Mouse (Mus musculus): ENCODE data around the gene Gli3. TPM values are rescaled to one million over a fixed set of nuclear protein-coding genes. Genes with fewer than 3 reads are reported as not detected.

Gene Gli3
- polyA plus RNA-seq, 1 experiment = 0.11 TPM

- H3K4me1 ChIP-seq (ENCODE audit: control insufficient read depth, insufficient read depth, low read length) = no peaks in the 10 kb centered on the region
- no peak overlapping the region for H3K4me3 ChIP-seq (ENCODE audit: insufficient read depth, low read length)
- TF ChIP-seq CTCF (IDR thresholded peaks at IDR 0.05; ENCODE audit: low read depth, low read length) = no peak
- no peak for TF ChIP-seq POLR2A (IDR thresholded peaks at IDR 0.05; ENCODE audit: borderline replicate concordance, low read depth, low read length)
- H3K27ac ChIP-seq (ENCODE audit: insufficient read depth, low read depth, low read length) = no peak overlapping the region
Measured at GRCm38 (mm10) chr13:15585941-15586340, 122.9 kb downstream of the Gli3 start.

- Histone ChIP-seq H3K4me3 (ENCODE audit: insufficient read depth, low read length) (no peak overlapping the region), H3K4me1 (ENCODE audit: control insufficient read depth, insufficient read depth, low read length) (no peaks in the 10 kb centered on the region), H3K27ac (ENCODE audit: insufficient read depth, low read depth, low read length) (no peak overlapping the region)
- TF ChIP-seq POLR2A (IDR thresholded peaks at IDR 0.05; ENCODE audit: borderline replicate concordance, low read depth, low read length) = no peak
- TF ChIP-seq CTCF (IDR thresholded peaks at IDR 0.05; ENCODE audit: low read depth, low read length) = no peak
Measured at GRCm38 (mm10) chr13:15588278-15589272, 125.5 kb downstream of the Gli3 start.

GRCm38 (mm10) chr13:15590326-15590933, 127.4 kb downstream of the Gli3 start:
- H3K4me1 ChIP-seq (ENCODE audit: control insufficient read depth, insufficient read depth, low read length) = no peaks in the 10 kb centered on the region
- no peak overlapping the region for H3K4me3 ChIP-seq (ENCODE audit: insufficient read depth, low read length)
- H3K27ac ChIP-seq (ENCODE audit: insufficient read depth, low read depth, low read length) = no peak overlapping the region
- no peak for TF ChIP-seq CTCF (IDR thresholded peaks at IDR 0.05; ENCODE audit: low read depth, low read length)
- TF ChIP-seq POLR2A (IDR thresholded peaks at IDR 0.05; ENCODE audit: borderline replicate concordance, low read depth, low read length) = no peak

- no peak for TF ChIP-seq POLR2A (IDR thresholded peaks at IDR 0.05; ENCODE audit: borderline replicate concordance, low read depth, low read length)
- TF ChIP-seq CTCF (IDR thresholded peaks at IDR 0.05; ENCODE audit: low read depth, low read length) = no peak
- H3K4me3 ChIP-seq (ENCODE audit: insufficient read depth, low read length) = no peak overlapping the region
- no peaks in the 10 kb centered on the region for H3K4me1 ChIP-seq (ENCODE audit: control insufficient read depth, insufficient read depth, low read length)
- no peak overlapping the region for H3K27ac ChIP-seq (ENCODE audit: insufficient read depth, low read depth, low read length)
Measured at GRCm38 (mm10) chr13:15596667-15597066, 133.6 kb downstream of the Gli3 start.

- no peak for TF ChIP-seq CTCF (IDR thresholded peaks at IDR 0.05; ENCODE audit: low read depth, low read length)
- TF ChIP-seq POLR2A (IDR thresholded peaks at IDR 0.05; ENCODE audit: borderline replicate concordance, low read depth, low read length) = no peak
- H3K4me1 ChIP-seq (ENCODE audit: control insufficient read depth, insufficient read depth, low read length) = no peaks in the 10 kb centered on the region
- no peak overlapping the region for H3K4me3 ChIP-seq (ENCODE audit: insufficient read depth, low read length)
- H3K27ac ChIP-seq (ENCODE audit: insufficient read depth, low read depth, low read length) = no peak overlapping the region
Measured at GRCm38 (mm10) chr13:15599741-15600140, 136.7 kb downstream of the Gli3 start.

GRCm38 (mm10) chr13:15602161-15602560, 139.1 kb downstream of the Gli3 start:
- Histone ChIP-seq H3K4me1 (ENCODE audit: control insufficient read depth, insufficient read depth, low read length) (no peaks in the 10 kb centered on the region), H3K27ac (ENCODE audit: insufficient read depth, low read depth, low read length) (no peak overlapping the region), H3K4me3 (ENCODE audit: insufficient read depth, low read length) (no peak overlapping the region)
- TF ChIP-seq CTCF (IDR thresholded peaks at IDR 0.05; ENCODE audit: low read depth, low read length) (no peak), POLR2A (IDR thresholded peaks at IDR 0.05; ENCODE audit: borderline replicate concordance, low read depth, low read length) (no peak)

GRCm38 (mm10) chr13:15602677-15603221, 139.7 kb downstream of the Gli3 start:
- no peak overlapping the region for H3K27ac ChIP-seq (ENCODE audit: insufficient read depth, low read depth, low read length)
- TF ChIP-seq POLR2A (IDR thresholded peaks at IDR 0.05; ENCODE audit: borderline replicate concordance, low read depth, low read length) (no peak), CTCF (IDR thresholded peaks at IDR 0.05; ENCODE audit: low read depth, low read length) (no peak)
- H3K4me3 ChIP-seq (ENCODE audit: insufficient read depth, low read length) = no peak overlapping the region
- no peaks in the 10 kb centered on the region for H3K4me1 ChIP-seq (ENCODE audit: control insufficient read depth, insufficient read depth, low read length)

GRCm38 (mm10) chr13:15604074-15604473, 141.0 kb downstream of the Gli3 start:
- TF ChIP-seq POLR2A (IDR thresholded peaks at IDR 0.05; ENCODE audit: borderline replicate concordance, low read depth, low read length) (no peak), CTCF (IDR thresholded peaks at IDR 0.05; ENCODE audit: low read depth, low read length) (no peak)
- Histone ChIP-seq H3K27ac (ENCODE audit: insufficient read depth, low read depth, low read length) (no peak overlapping the region), H3K4me3 (ENCODE audit: insufficient read depth, low read length) (no peak overlapping the region), H3K4me1 (ENCODE audit: control insufficient read depth, insufficient read depth, low read length) (no peaks in the 10 kb centered on the region)

- no peaks in the 10 kb centered on the region for H3K4me1 ChIP-seq (ENCODE audit: control insufficient read depth, insufficient read depth, low read length)
- no peak overlapping the region for H3K4me3 ChIP-seq (ENCODE audit: insufficient read depth, low read length)
- no peak overlapping the region for H3K27ac ChIP-seq (ENCODE audit: insufficient read depth, low read depth, low read length)
- TF ChIP-seq POLR2A (IDR thresholded peaks at IDR 0.05; ENCODE audit: borderline replicate concordance, low read depth, low read length) (no peak), CTCF (IDR thresholded peaks at IDR 0.05; ENCODE audit: low read depth, low read length) (no peak)
Measured at GRCm38 (mm10) chr13:15617423-15617822, 154.4 kb downstream of the Gli3 start.

Measured in bone marrow macrophage, adult 2 months (primary cell).